Mouse (Mus musculus): Measurements from ENCODE around the gene Sugct.
"Not testable (repeated sequence)": the region's sequence is repeated elsewhere in the genome, so short reads cannot be mapped to it uniquely, and the experiment has no call there.

Gene Sugct

GRCm38 (mm10) chr13:16898084-16898792 lies 797.1 kb downstream of the Sugct start:
- DNase-seq (ENCODE audit: low spot score in 2 of 2), result no peak

DNA sequence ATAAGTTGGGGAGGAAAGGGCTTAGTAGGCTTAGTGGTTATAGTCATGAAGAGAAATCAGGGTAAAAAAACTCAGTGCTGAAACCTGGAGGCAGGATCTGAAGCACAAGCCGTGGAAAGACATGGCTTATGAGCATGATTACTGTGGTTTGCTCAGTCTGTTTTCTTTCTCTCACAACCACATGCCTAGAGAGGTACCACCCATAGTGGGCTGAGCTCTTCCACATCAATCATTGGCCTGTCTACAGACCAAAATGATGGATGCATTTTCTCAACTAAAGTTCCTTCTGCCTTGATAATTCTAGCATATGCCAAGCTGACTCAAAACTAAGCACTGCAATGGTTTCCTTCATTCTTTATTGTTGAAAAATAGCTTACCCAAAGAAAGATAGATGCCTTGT lies 817.3 kb downstream of the Sugct start:
- DNase-seq (ENCODE audit: low spot score in 2 of 2), result no peak

DNA sequence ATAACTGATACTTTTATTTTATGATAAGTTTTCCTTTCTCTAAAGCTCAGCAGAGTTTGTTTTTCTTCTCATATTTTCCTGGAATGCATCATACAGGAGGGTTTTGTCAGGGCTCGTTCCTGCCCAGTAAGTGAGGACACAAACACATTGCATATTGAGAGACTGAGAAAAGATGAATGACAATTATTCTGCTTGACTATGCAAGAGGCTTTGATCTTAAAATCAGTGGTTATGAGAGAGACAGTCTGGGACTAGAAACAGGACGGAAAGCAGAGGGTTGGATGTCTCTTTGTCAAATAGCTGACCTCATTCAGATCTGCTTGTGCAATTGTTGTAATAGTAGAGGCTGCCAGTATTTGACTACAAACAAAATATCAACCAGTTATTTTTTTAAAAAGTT lies 835.4 kb downstream of the Sugct start:
- no peak for DNase-seq (ENCODE audit: low spot score in 2 of 2)

DNA sequence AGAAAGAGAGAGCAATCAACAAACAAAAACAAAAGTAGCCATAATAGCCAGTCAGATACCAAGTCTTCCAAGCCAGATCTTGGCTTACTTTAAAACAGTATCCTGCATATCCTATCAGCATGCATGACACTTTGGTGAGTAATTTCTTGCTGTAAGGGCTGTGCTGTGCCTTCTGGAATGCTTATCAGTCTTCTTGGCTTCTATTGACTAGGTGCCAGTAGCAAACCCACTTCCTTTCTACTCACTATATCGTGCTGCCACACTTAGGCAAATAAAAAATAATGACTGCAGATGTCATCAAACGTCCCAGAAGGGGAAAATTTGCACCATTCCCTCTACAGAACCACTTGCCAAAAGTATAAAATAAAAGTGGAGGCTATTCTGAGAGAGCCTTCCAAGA lies 848.1 kb downstream of the Sugct start:
- no peak for DNase-seq (ENCODE audit: low spot score in 2 of 2)

- DNase-seq (ENCODE audit: low spot score in 2 of 2), result no peak
These were observed 854.4 kb downstream of the Sugct start for GRCm38 (mm10) chr13:16840994-16841393.

- no peak for DNase-seq (ENCODE audit: low spot score in 2 of 2)
These were observed 856.9 kb downstream of the Sugct start for GRCm38 (mm10) chr13:16838409-16838808.

DNA sequence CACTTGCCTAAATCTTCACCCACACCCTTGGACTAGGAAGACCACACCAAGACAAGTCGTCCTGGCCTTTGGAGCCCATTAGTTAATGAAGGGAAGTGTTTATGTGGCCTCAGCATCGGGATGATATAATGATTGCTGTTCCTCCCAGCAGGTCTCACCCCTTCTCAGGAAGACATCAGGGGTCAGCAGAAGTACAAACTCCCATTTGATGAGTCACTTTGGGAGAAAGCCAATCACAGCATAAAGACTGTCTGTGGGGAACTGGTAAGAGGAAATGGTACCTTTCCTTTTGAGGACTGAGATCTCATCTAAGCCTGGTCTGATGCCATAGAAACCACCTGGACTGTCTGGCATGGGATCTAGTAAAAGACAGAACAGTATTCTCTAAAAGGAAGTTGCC lies 860.2 kb downstream of the Sugct start:
- no peak for DNase-seq (ENCODE audit: low spot score in 2 of 2)

DNA sequence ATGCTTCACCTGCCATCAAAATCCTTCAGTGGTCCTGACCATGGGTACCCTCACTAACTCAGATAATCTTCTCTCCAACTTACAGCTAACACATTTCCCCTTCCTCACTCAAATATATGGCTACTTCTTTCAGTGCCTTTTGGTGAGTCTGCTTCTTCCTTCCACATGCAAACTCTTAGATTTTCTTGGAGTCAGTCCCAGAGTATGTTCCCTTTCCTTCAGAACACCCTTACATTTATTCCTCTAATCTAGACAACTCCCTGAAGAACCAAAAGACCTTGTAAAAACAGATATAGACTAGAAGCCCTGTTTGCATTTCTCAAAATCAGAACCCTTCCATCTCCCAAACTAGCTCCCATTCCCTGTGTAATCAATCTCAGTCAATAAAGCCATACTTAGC lies 862.3 kb downstream of the Sugct start:
- DNase-seq (ENCODE audit: low spot score in 2 of 2), result no peak

DNA sequence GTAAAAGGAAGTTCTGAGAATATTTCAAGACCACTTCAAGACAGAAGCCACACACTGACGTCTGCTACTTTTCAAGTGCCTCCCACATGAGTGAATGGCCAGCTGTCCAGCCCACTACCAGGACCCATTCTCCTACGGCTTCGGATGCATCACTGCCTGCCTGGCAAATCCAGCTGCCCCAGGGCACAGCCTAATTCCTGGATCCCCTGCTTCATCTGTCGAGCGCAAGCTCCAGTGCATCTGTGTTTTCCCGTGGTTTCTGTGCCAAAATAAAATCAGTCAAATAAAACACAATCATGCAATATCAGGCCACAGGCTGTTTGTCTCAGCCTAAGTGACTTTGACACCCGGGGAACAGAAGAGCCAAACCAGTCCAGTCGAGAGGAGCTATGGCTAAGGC lies 863.5 kb downstream of the Sugct start:
- no peak for DNase-seq (ENCODE audit: low spot score in 2 of 2)

GRCm38 (mm10) chr13:16830291-16830690 lies 865.1 kb downstream of the Sugct start:
- DNase-seq (ENCODE audit: low spot score in 2 of 2), result not testable (repeated sequence)

- DNase-seq (ENCODE audit: low spot score in 2 of 2), result no peak
These were observed 865.8 kb downstream of the Sugct start for GRCm38 (mm10) chr13:16829589-16829988.

- no peak for DNase-seq (ENCODE audit: low spot score in 2 of 2)
These were observed 869.7 kb downstream of the Sugct start for GRCm38 (mm10) chr13:16825619-16826018.

DNA sequence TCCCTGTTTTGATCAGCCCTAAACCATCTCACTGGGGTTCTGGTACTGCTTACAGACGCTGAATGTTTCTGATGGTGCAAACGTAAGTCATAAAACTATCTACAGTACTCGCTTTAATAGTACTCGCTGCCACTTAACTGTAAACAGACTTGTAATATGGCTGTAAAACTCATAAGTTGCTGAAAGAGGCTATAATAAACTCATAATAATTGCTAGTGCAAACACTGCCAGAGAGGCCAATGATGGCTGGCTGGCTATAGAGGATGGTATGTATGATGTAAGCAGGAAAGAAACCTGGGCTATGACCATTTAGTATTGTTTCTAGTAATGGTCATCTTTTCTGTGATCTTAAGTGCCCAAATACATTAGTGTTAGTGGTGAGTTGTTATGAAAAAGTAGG lies 873.6 kb downstream of the Sugct start:
- no peak for DNase-seq (ENCODE audit: low spot score in 2 of 2)

DNA sequence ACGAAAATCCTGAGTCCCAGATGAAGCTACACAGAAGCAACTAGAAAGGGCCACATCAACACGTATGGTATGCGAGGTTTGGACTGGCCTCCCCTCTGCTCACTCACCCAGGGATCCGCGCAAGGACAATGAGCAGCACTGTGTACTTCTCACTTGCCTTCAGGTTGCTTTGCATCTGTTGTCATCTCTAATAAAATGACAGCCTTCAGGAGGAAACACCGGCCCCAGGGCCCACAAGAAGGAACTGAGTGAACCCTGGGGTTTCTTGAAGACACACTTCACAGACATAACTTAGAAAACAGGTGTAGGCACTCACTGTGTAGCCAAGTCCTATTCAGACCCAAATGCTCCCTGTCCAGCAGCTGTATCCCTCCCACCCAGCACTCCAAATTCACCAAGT lies 877.9 kb downstream of the Sugct start:
- DNase-seq (ENCODE audit: low spot score in 2 of 2), result no peak

- no peak for DNase-seq (ENCODE audit: low spot score in 2 of 2)
These were observed 878.6 kb downstream of the Sugct start for GRCm38 (mm10) chr13:16816747-16817146.

GRCm38 (mm10) chr13:16812268-16812667 lies 883.1 kb downstream of the Sugct start:
- no peak for DNase-seq (ENCODE audit: low spot score in 2 of 2)
